Mouse (Mus musculus): ENCODE results near the gene Bmi1.
A peak's percentile ranks its signal among the peaks of the same experiment; 100 is the strongest.

The Bmi1 gene

GRCm38 (mm10) chr2:18676936-18677491, at the start of gene Bmi1:
Bmi1 (plus strand) TSS chr2:18677018.
- DNase-seq, result peak; percentile 98

GRCm38 (mm10) chr2:18630547-18630946, 46.3 kb upstream of the Bmi1 start:
- DNase-seq, result no peak

- no peak for DNase-seq
Observed at GRCm38 (mm10) chr2:18635052-18635451, 41.8 kb upstream of the Bmi1 start.

- no peak for DNase-seq
Observed at GRCm38 (mm10) chr2:18648563-18648962, 28.3 kb upstream of the Bmi1 start.

- no peak for DNase-seq
Observed at GRCm38 (mm10) chr2:18654821-18655220, 22.0 kb upstream of the Bmi1 start.

- DNase-seq, result no peak
Observed at GRCm38 (mm10) chr2:18664003-18664402, 12.8 kb upstream of the Bmi1 start.

GRCm38 (mm10) chr2:18671041-18671440, 5.8 kb upstream of the Bmi1 start:
- no peak for DNase-seq

GRCm38 (mm10) chr2:18672133-18672765, 4.6 kb upstream of the Bmi1 start, which contains the start of gene Commd3:
Commd3 (plus strand) TSS chr2:18672384.
- DNase-seq, result peak; percentile 100

- DNase-seq, result no peak
Observed at GRCm38 (mm10) chr2:18672766-18673164, 4.1 kb upstream of the Bmi1 start.

- no peak for DNase-seq
Observed at GRCm38 (mm10) chr2:18673766-18674165, 3.1 kb upstream of the Bmi1 start.

- DNase-seq, result no peak
Observed at GRCm38 (mm10) chr2:18674193-18674902, 2.5 kb upstream of the Bmi1 start.

GRCm38 (mm10) chr2:18675681-18676456, 949 bp upstream of the Bmi1 start:
- no peak for DNase-seq

GRCm38 (mm10) chr2:18676457-18676935, 322 bp upstream of the Bmi1 start:
- DNase-seq, result peak; percentile 99

GRCm38 (mm10) chr2:18677631-18678471, 1.0 kb downstream of the Bmi1 start:
- peak; percentile 96 for DNase-seq

- no peak for DNase-seq
Observed at GRCm38 (mm10) chr2:18679701-18680100, 2.9 kb downstream of the Bmi1 start.

- DNase-seq, result peak; percentile 76
Observed at GRCm38 (mm10) chr2:18680501-18680900, 3.7 kb downstream of the Bmi1 start.

GRCm38 (mm10) chr2:18680961-18681360, 4.1 kb downstream of the Bmi1 start:
- peak; percentile 97 for DNase-seq

GRCm38 (mm10) chr2:18684062-18684461, 7.2 kb downstream of the Bmi1 start:
- peak; percentile 66 for DNase-seq

GRCm38 (mm10) chr2:18686386-18686785, 9.6 kb downstream of the Bmi1 start:
- no peak for DNase-seq

GRCm38 (mm10) chr2:18686826-18687519, 10.2 kb downstream of the Bmi1 start:
- DNase-seq, result no peak

- DNase-seq, result no peak
Observed at GRCm38 (mm10) chr2:18687671-18688170, 10.9 kb downstream of the Bmi1 start.

All from heart, adult 11 months (tissue).